Mouse (Mus musculus) intestine, postnatal 0 days (tissue): ENCODE data around the gene Stim2. TPM values are rescaled to one million over a fixed set of nuclear protein-coding genes. Genes with fewer than 3 reads are reported as not detected.

Experiments used
- ATAC-seq: fragments of 200-750 bp; cut with Nextera tagmentation; 2 replicates; pipeline ENCODE4 v1.8.0; 2017; ENCODE audit warnings: mild to moderate bottlenecking, moderate TSS enrichment, moderate library complexity
- H3K27ac ChIP-seq: fragments of 300-500 bp; sonication (generic); 2 replicates; pipeline ENCODE4 v1.5.1; 2014; ENCODE audit warnings: mild to moderate bottlenecking, low read depth, low read length, moderate library complexity
- H3K27me3 ChIP-seq: fragments of 300-500 bp; sonication (generic); replicated peaks from 2 replicates; pipeline ENCODE4 v1.6.1; 2014; ENCODE audit warnings: low read length, mixed read lengths; ENCODE audit not compliant: control insufficient read depth, insufficient read depth
- H3K36me3 ChIP-seq: fragments of 300-500 bp; sonication (generic); 2 replicates; pipeline ENCODE4 v1.6.1; 2014; ENCODE audit warnings: mild to moderate bottlenecking, moderate library complexity; ENCODE audit not compliant: control insufficient read depth, insufficient read depth
- H3K4me1 ChIP-seq: fragments of 300-500 bp; sonication (generic); replicated peaks from 2 replicates; pipeline ENCODE4 v1.6.1; 2014; ENCODE audit warnings: antibody characterized with exemption, low read length, mixed read lengths; ENCODE audit not compliant: control insufficient read depth, insufficient read depth
- H3K4me2 ChIP-seq: fragments of 300-500 bp; sonication (generic); replicated peaks from 2 replicates; pipeline ENCODE4 v1.6.1; 2014; ENCODE audit warnings: low read depth, mild to moderate bottlenecking, moderate library complexity
- H3K4me3 ChIP-seq: fragments of 300-500 bp; sonication (generic); 2 replicates; pipeline ENCODE4 v1.5.1; 2014; ENCODE audit warnings: low read depth, low read length
- H3K9ac ChIP-seq: fragments of 300-500 bp; sonication (generic); 2 replicates; pipeline ENCODE4 v1.6.1; 2014; ENCODE audit warnings: mild to moderate bottlenecking, low read depth, low read length
- H3K9me3 ChIP-seq: fragments of 300-500 bp; sonication (generic); 2 replicates; pipeline ENCODE4 v1.6.1; 2016; ENCODE audit warnings: mixed run types; ENCODE audit not compliant: control insufficient read depth
- CTCF ChIP-seq: sonication (generic); IDR thresholded peaks from 2 replicates; pipeline ENCODE4 v1.5.1; 2016; ENCODE audit warnings: low read depth, mild to moderate bottlenecking, control low read depth, antibody characterized with exemption, moderate library complexity
- WGBS: fragments of 180-500 bp; shearing (Covaris S2); extraction: QIAGEN DNeasy Blood & Tissue Kit; methylation state at CpG from one replicate; pipeline ENCODE4 v1.1.7; 2014; 5-methylcytosine and 5-hydroxymethylcytosine counted together
- polyA plus RNA-seq: library from polyadenylated mRNA; unstranded; fragments of >200 nt; fragmentation: Nextera tagmentation; extraction: Ambion mirVana; gene quantifications from 2 replicates; pipeline ENCODE4 v1.2.1, GENCODE M21; 2015

The Stim2 gene
- polyA plus RNA-seq, 1 experiment from 2014 or later, result 13.9 TPM

DNA sequence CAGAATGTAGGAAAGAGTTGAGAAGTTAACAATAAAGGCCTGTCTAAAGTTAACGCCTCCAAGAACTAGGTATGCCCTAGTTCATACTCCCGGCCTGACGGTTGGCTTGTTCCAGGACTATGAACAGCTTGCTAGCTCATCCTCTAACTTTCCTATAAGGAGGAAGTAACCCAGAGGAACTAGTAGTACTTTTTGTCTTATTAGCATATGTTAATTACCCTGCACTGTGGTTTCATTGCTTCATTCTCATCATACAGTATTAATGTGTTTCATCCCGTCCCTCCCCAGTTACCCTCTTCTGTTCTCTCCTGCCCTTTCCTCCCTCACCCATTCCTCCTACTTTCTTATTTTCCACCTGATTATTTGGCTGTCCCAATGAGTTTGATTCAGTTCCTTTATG is 108.4 kb downstream of the Stim2 start:
- Histone ChIP-seq H3K9me3 (no peaks in the 10 kb centered on the region), H3K36me3 (peaks cover 7% of the 10 kb centered on the region; the same call in 1 of the 2 replicates), H3K27ac (no peak overlapping the region), H3K4me1 (no peaks in the 10 kb centered on the region), H3K4me2 (no peak overlapping the region), H3K4me3 (no peak overlapping the region), H3K27me3 (no peaks in the 10 kb centered on the region), H3K9ac (no peak overlapping the region)
- TF ChIP-seq CTCF, result no peak
- WGBS, result 92% methylated on average over 4 of the region's 4 CpGs
- ATAC-seq, result no peak

DNA sequence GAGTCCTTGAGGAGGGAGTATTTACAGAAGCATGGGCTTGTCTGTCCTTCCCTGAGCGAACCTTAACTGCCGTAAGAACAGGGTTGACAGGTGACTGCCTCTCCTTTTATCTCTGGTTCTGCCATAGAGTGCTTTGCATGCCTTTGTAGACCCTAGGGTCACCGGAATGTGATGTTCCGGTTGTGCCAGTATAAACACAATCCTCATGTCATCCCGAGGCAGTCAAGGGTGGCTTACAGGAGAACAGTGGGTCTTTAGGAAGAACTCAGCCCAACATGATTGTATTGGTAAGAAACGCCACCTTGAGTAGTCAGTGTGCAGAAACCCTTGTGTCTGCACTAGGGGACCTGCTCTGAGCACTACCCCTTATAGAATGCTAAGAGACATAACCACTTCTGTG is 108.8 kb downstream of the Stim2 start:
- no peak for ATAC-seq
- 65% methylated on average over 6 of the region's 6 CpGs for WGBS
- Histone ChIP-seq H3K36me3 (peaks cover 9% of the 10 kb centered on the region; the same call in 1 of the 2 replicates), H3K27ac (no peak overlapping the region), H3K27me3 (no peaks in the 10 kb centered on the region), H3K9me3 (no peaks in the 10 kb centered on the region), H3K9ac (no peak overlapping the region), H3K4me1 (no peaks in the 10 kb centered on the region), H3K4me2 (no peak overlapping the region), H3K4me3 (no peak overlapping the region)
- no peak for TF ChIP-seq CTCF

DNA sequence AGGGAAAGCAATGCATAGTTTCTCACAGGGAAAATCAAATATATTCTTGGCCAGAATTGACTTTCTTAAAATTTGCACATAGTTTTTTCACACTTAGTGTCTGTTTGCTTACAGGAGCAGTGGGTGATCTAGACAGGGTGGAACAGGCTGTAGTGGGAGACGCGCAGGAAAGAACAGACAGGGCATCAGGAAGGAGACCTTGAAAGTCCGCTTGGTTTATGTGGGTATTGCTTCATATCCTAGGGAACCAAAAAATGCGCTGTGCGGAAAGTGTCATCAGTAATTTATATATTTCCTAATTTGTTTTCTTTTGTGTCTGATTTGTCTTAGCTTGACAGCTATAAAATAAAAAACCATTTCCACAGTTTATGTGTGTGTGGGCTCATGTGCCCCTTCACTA is 110.8 kb downstream of the Stim2 start:
- Histone ChIP-seq H3K27ac (no peak overlapping the region), H3K4me3 (no peak overlapping the region), H3K9ac (no peak overlapping the region), H3K27me3 (no peaks in the 10 kb centered on the region), H3K9me3 (no peaks in the 10 kb centered on the region), H3K36me3 (peaks cover 11% of the 10 kb centered on the region; the same call in 1 of the 2 replicates), H3K4me2 (no peak overlapping the region), H3K4me1 (no peaks in the 10 kb centered on the region)
- 91% methylated on average over 5 of the region's 5 CpGs for WGBS
- ATAC-seq, result no peak
- no peak for TF ChIP-seq CTCF

DNA sequence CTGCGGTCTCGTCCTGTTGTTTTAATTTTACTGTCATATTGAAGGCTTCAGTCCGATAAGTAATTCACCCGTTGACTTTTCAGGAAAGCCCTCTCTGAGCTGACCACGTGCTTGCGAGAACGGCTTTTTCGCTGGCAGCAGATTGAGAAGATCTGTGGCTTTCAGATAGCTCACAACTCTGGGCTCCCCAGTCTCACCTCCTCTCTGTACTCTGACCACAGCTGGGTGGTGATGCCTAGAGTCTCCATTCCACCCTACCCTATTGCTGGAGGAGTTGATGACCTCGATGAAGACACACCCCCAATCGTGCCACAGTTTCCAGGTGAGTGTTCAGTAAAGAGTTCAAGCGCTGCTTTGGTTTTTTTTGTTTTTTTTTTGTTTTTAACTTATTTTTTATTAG is 112.5 kb downstream of the Stim2 start:
- Histone ChIP-seq H3K9me3 (no peaks in the 10 kb centered on the region), H3K9ac (no peak overlapping the region), H3K27me3 (no peaks in the 10 kb centered on the region), H3K4me3 (no peak overlapping the region), H3K36me3 (peaks cover 9% of the 10 kb centered on the region), H3K4me1 (no peaks in the 10 kb centered on the region), H3K27ac (no peak overlapping the region), H3K4me2 (no peak overlapping the region)
- ATAC-seq, result no peak
- TF ChIP-seq CTCF, result no peak
- WGBS, result 89% methylated on average over 11 of the region's 11 CpGs

DNA sequence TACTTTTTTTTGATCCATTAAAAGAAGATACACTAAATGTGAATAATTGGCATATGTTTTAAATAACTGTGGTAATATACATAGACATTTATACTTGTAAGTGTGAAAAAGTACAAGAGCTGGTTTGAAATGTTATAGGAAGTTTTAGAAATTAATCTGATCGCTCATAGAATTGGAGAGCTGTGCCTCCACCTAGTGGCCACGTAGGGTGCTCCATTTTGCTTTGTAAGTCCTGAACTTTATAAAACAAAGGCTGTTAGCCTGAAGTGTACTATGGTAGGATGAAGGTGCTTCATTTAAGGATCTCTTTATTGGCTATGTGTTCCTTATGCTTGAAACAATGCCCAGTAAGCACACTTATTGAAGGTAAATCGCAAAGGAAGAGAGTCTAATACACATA is 115.0 kb downstream of the Stim2 start:
- H3K27ac ChIP-seq, result no peak overlapping the region
- H3K4me1 ChIP-seq, result no peaks in the 10 kb centered on the region
- WGBS, result 26% methylated on average over 3 of the region's 3 CpGs
- ATAC-seq, result no peak
- peak; percentile 85 for TF ChIP-seq CTCF
- peaks cover 22% of the 10 kb centered on the region for H3K36me3 ChIP-seq
- no peaks in the 10 kb centered on the region for H3K9me3 ChIP-seq
- no peak overlapping the region for H3K9ac ChIP-seq
- H3K27me3 ChIP-seq, result no peaks in the 10 kb centered on the region
- no peak overlapping the region for H3K4me3 ChIP-seq
- no peak overlapping the region for H3K4me2 ChIP-seq

DNA sequence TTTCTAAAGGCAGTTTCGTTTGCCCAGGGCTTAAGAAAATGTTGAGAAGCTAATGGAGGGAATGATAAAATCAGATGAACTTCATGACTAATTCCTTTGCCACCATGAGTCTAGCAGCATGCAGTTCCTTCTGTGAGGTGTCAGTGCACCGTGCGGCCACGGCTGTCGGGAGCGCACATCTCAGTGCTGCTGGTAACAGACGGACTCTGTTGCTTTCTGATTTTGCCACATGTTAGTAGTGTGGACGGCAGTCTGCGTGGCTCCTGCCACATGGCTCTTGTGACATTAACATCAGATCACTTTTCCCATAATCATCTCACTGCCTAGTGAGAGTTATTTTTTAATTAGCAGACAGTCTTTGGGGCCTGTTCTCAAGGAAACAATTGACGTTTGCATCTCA is 118.2 kb downstream of the Stim2 start:
- Histone ChIP-seq H3K9ac (no peak overlapping the region), H3K27ac (no peak overlapping the region), H3K4me1 (no peaks in the 10 kb centered on the region), H3K9me3 (no peaks in the 10 kb centered on the region), H3K27me3 (no peaks in the 10 kb centered on the region), H3K4me2 (no peak overlapping the region), H3K36me3 (peaks cover 24% of the 10 kb centered on the region), H3K4me3 (no peak overlapping the region)
- 88% methylated on average over 10 of the region's 10 CpGs for WGBS
- no peak for ATAC-seq
- no peak for TF ChIP-seq CTCF
